Comparison of ENCODE assay signal across 12 mouse cellular contexts in the genomic region with DNA sequence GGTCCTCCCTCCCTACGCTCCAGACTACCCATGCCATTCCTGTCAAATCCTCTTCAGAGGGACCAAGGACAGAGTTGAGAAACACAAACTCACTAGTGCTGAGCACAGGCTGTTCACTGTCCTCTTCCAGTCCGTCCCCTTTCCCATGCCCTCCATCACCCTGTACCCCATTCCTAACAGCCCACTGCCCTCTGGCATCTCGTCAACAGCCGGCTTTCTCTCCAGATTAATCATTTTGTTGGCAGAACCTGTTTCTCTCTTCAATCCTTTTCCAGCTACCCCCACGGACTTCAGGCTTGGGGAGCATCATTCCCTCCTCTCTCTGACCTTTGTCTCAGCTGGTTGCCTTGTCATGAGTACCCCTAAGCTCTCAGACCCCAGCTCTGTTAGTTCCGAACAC.
"Had no signal": no experiment of that assay in that cellular context is flagged by ENCODE, and none has a peak within 500 bp of the region (broad histone marks: within the 10 kb centered on the region; RNA-seq: fewer than 3 reads in every experiment).

No protein-coding gene starts in this region.

- DNase-seq: left cerebral cortex, postnatal 4 days; liver; liver, embryonic 13.5 days; liver, postnatal 0 days; lung, adult 18-20 months; lung, adult 2 months; lung, embryonic 14.5 days; lung, postnatal 10 days; lung, postnatal 14 days; lung, postnatal 36 days; lung, postnatal 4 days; midbrain, embryonic 14.5 days had no signal
